Mouse (Mus musculus) limb, embryonic 14.5 days (tissue): ENCODE measurements around the gene Med23. TPM values are rescaled to one million over a fixed set of nuclear protein-coding genes. Genes with fewer than 3 reads are reported as not detected.

ENCODE experiments used
- ATAC-seq: fragments of 200-750 bp; cut with Nextera tagmentation; 2 replicates; pipeline ENCODE4 v1.8.0; 2017; ENCODE audit warnings: low read depth, moderate number of reproducible peaks, moderate TSS enrichment; ENCODE audit not compliant: low FRiP score
- DNase-seq: peaks from one replicate; pipeline ENCODE4 v3.0.0-alpha.2; 2015; ENCODE audit warnings: low spot score
- H3K27ac ChIP-seq: fragments of 300-500 bp; sonication (generic); replicated peaks from 2 replicates; pipeline ENCODE4 v1.5.1; 2014; ENCODE audit warnings: low read depth, mild to moderate bottlenecking, low read length, moderate library complexity, mixed read lengths
- H3K27me3 ChIP-seq: fragments of 300-500 bp; sonication (generic); 2 replicates; pipeline ENCODE4 v1.6.1; 2014; ENCODE audit warnings: low read length, mixed read lengths; ENCODE audit not compliant: control insufficient read depth, insufficient read depth
- H3K36me3 ChIP-seq: fragments of 300-500 bp; sonication (generic); 2 replicates; pipeline ENCODE4 v1.6.1; 2014; ENCODE audit warnings: mild to moderate bottlenecking, low read length, moderate library complexity, mixed read lengths; ENCODE audit not compliant: control insufficient read depth, insufficient read depth
- H3K4me1 ChIP-seq: fragments of 300-500 bp; sonication (generic); 2 replicates; pipeline ENCODE4 v1.6.1; 2014; ENCODE audit warnings: antibody characterized with exemption, low read length, mixed read lengths; ENCODE audit not compliant: control insufficient read depth, insufficient read depth
- H3K4me2 ChIP-seq: fragments of 300-500 bp; sonication (generic); replicated peaks from 2 replicates; pipeline ENCODE4 v1.6.1; 2014; ENCODE audit warnings: low read depth, mild to moderate bottlenecking, low read length, moderate library complexity; ENCODE audit not compliant: severe bottlenecking
- H3K4me3 ChIP-seq: fragments of 300-500 bp; sonication (generic); replicated peaks from 2 replicates; pipeline ENCODE4 v1.5.1; 2014; ENCODE audit warnings: low read length
- H3K9ac ChIP-seq: fragments of 300-500 bp; sonication (generic); 2 replicates; pipeline ENCODE4 v1.6.1; 2014; ENCODE audit warnings: mild to moderate bottlenecking, low read depth, low read length, moderate library complexity; ENCODE audit not compliant: severe bottlenecking
- H3K9me3 ChIP-seq: fragments of 300-500 bp; sonication (generic); 2 replicates; pipeline ENCODE4 v1.6.1; 2016; ENCODE audit warnings: low read length; ENCODE audit not compliant: control insufficient read depth
- POLR2A ChIP-seq: fragments of 200-500 bp; IDR thresholded peaks from 2 replicates; pipeline ENCODE4 v1.8.0; 2012; ENCODE audit warnings: inconsistent platforms, mild to moderate bottlenecking, moderate library complexity, borderline replicate concordance; ENCODE audit not compliant: insufficient read depth, insufficient read length; ENCODE audit errors: extremely low read depth
- WGBS: fragments of 180-500 bp; shearing (Covaris S2); extraction: QIAGEN DNeasy Blood & Tissue Kit; methylation state at CpG from one replicate; pipeline ENCODE4 v1.1.7; 2014; 5-methylcytosine and 5-hydroxymethylcytosine counted together
- polyA plus RNA-seq, 2 experiments: library from polyadenylated mRNA; depleted of rRNA in 1 of 2; stranded (reverse) in 1 of 2; unstranded in 1 of 2; fragments of >200 nt; fragmentation: Nextera tagmentation in 1 of 2; extraction: Ambion mirVana in 1 of 2; gene quantifications; 2 replicates each; pipeline versions ENCODE4 v1.2.1 to v1.2.3; 2012 to 2014

Gene Med23
- polyA plus RNA-seq, 2 experiments, result 23.6 to 40.7 TPM

DNA sequence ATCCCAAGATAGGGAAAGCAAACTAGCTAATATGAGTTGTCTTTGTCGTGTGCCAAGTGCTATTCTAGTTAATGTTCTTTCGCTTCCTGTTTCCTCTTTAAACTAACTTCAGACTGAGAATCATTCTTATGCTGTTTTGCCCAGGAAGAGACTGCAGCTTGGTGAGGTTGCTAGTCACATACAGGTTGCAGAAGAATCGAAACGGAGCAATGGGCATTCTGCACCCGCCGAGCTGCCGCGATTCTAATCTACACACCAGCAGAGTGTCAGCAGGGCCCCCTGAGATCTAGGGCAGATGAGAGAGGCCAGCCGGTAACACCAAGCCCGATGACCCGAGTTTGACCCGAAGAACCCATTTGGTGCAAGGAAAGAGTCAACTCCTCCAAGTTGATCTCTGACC, 58.3 kb downstream of the Med23 start:
- DNase-seq (no peak), ATAC-seq (no peak)
- TF ChIP-seq POLR2A, result no peak
- Histone ChIP-seq H3K4me3 (no peak overlapping the region), H3K27ac (no peak overlapping the region), H3K9ac (no peak overlapping the region), H3K4me1 (peaks cover 16% of the 10 kb centered on the region), H3K27me3 (no peaks in the 10 kb centered on the region), H3K4me2 (0 out of 2 replicates have a peak overlapping the region, but pooled peaks have one; percentile 1), H3K36me3 (no peaks in the 10 kb centered on the region), H3K9me3 (no peaks in the 10 kb centered on the region)
- 10% methylated on average over 12 of the region's 12 CpGs for WGBS

DNA sequence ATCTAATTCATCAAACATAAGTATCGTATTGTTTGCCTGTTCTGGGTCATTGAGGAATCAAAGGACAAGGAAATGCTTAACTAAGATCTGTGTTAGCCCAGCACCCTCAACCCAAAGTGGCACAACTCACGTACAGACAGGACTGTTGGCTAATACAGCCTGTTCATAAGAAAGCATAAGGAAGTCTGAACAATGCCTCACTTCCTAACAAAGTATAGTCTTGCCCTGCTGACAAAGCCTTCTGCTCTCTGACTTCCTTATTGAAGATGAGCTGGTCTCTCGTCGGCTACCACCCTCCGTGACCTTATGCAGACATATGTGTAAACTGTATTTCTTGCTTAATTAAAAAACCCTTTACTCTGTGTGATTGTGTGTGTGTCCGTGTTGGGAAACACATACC, 60.4 kb downstream of the Med23 start:
- Histone ChIP-seq H3K4me3 (no peak overlapping the region), H3K9me3 (no peaks in the 10 kb centered on the region), H3K9ac (no peak overlapping the region), H3K27me3 (no peaks in the 10 kb centered on the region), H3K27ac (no peak overlapping the region), H3K4me1 (peaks cover 16% of the 10 kb centered on the region), H3K36me3 (no peaks in the 10 kb centered on the region), H3K4me2 (no peak overlapping the region)
- DNase-seq, result no peak
- TF ChIP-seq POLR2A, result no peak
- ATAC-seq, result no peak
- 86% methylated on average over 6 of the region's 6 CpGs for WGBS

DNA sequence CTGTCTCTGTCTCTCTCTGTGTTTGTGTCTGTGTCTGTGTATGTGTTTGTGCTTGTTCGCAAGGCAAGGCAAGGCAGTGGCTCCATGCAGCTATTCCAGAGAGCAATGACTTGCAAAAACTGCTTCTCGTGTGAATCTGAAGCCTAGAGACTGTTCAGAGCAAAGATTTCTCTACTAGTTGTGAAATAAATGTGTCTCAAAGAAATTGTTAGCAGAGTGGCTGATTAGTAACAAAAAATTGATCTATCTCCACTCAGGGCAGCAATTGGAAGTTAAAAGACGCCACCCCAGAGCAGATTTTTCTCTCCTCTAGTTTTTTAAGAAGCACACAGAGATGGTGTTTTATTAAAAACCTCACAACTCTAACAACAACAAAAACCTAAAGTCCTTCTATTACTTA, 78.1 kb downstream of the Med23 start:
- H3K27me3 ChIP-seq, result no peaks in the 10 kb centered on the region
- H3K4me2 ChIP-seq, result no peak overlapping the region
- no peaks in the 10 kb centered on the region for H3K9me3 ChIP-seq
- ATAC-seq, result no peak
- 73% methylated on average over 3 of the region's 3 CpGs for WGBS
- H3K9ac ChIP-seq, result no peak overlapping the region
- H3K4me1 ChIP-seq, result no peaks in the 10 kb centered on the region
- H3K4me3 ChIP-seq, result no peak overlapping the region
- TF ChIP-seq POLR2A, result no peak
- no peak overlapping the region for H3K27ac ChIP-seq
- no peak for DNase-seq
- H3K36me3 ChIP-seq, result no peaks in the 10 kb centered on the region

DNA sequence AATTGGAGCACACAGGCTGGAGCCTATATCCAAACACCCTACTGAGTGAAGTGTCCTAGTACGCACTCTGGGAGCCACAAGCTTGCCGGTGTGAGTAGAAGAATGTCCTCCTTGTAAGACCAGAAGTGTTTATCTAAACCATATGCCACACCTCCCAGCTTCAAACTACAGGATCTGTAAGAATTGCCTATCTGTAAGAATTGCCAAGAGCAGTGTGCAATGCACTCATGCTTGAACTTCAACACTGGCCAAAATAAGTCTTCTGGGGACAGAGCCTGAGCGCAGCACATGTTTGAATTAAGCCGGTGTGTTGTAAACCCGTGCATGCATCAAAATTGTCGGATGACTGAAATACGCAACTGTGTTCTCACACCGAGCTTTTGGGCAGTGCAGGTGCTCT, 78.5 kb downstream of the Med23 start:
- Histone ChIP-seq H3K27ac (no peak overlapping the region), H3K36me3 (no peaks in the 10 kb centered on the region), H3K4me2 (no peak overlapping the region), H3K9ac (no peak overlapping the region), H3K27me3 (no peaks in the 10 kb centered on the region), H3K9me3 (no peaks in the 10 kb centered on the region), H3K4me1 (no peaks in the 10 kb centered on the region), H3K4me3 (no peak overlapping the region)
- ATAC-seq (no peak), DNase-seq (peak; percentile 30)
- WGBS, result 54% methylated on average over 8 of the region's 8 CpGs
- no peak for TF ChIP-seq POLR2A

DNA sequence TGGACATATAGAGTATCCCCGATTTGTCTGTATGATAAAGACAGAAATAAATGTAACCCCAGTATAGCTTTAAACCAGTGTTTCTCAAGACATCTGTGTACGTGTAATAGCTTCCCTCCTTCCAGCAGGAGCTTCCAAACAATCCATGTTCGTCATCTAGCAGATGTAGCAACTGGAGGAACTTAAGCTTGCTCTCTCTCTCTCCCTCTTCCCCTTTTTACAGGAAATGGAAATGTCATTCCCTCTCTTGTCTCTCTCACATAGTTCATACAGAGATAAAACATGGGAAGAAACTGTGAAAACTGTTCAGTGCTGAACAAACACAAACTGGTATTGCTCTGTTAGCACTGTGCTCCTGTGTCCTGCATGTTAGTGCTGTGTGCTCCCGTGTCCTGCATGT, 80.4 kb downstream of the Med23 start:
- no peak for TF ChIP-seq POLR2A
- ATAC-seq (no peak), DNase-seq (no peak)
- Histone ChIP-seq H3K4me1 (no peaks in the 10 kb centered on the region), H3K36me3 (no peaks in the 10 kb centered on the region), H3K4me2 (no peak overlapping the region), H3K27me3 (no peaks in the 10 kb centered on the region), H3K27ac (no peak overlapping the region), H3K9me3 (no peaks in the 10 kb centered on the region), H3K9ac (no peak overlapping the region), H3K4me3 (no peak overlapping the region)
- 77% methylated on average over 4 of the region's 4 CpGs for WGBS

DNA sequence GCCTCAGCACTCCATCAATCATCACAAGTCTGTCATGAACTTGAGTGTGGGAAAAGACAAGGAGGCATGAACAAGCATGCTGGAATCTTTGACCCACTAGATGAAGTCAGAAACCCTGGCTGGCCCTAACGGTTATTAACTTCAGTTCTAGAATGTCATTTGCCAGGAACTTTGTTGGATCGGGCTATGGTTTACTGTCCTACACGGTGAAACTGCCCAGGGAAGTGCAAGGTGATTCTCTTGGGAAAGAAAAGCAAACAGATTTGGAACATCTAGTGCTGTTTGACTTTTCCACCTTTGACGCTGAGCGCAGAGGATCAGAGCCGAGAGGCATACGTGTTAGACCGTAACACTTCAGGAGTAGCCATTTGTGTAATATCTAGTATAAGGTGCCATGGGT, 81.8 kb downstream of the Med23 start:
- Histone ChIP-seq H3K4me3 (no peak overlapping the region), H3K36me3 (no peaks in the 10 kb centered on the region), H3K4me1 (no peaks in the 10 kb centered on the region), H3K9me3 (no peaks in the 10 kb centered on the region), H3K27ac (no peak overlapping the region), H3K4me2 (no peak overlapping the region), H3K27me3 (no peaks in the 10 kb centered on the region), H3K9ac (no peak overlapping the region)
- DNase-seq (no peak), ATAC-seq (no peak)
- TF ChIP-seq POLR2A, result no peak
- 86% methylated on average over 8 of the region's 8 CpGs for WGBS
